In the genomic region with DNA sequence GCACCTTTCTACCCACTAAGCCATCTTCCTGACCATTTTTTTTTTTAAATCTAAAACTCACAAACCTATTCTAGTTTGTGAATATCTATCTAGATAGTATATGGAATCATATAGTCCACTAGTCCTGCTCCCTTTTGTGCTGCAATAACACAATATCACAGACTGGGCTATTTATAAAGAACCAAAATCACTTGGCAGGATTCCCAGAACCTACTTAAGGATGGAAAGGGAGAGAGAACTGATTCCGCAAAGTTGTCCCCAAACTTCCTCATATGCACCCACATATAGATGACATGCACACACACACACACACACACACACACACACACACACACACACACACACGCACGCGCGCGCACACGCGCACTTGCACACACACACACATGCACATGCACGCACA, we compare ENCODE assay signal across 14 mouse cellular contexts.
DNase-seq lines count a peak whose midpoint lies in the region; ATAC-seq and TF ChIP-seq lines count a peak whose summit lies in the region.
"Had no signal": no experiment of that assay in that cellular context is flagged by ENCODE, and none has a peak within 500 bp of the region (broad histone marks: within the 10 kb centered on the region; RNA-seq: fewer than 3 reads in every experiment).

No protein-coding gene starts in this region.

- H3K9me3 ChIP-seq in embryonic facial prominence, embryonic 12.5 days: no peaks in the 10 kb centered on the region
- H3K9me3 ChIP-seq in embryonic facial prominence, embryonic 10.5 days: no peaks in the 10 kb centered on the region
- H3K9me3 ChIP-seq in kidney, postnatal 0 days (replicated peaks; ENCODE audit: low read length): no peaks in the 10 kb centered on the region
- H3K9me3 ChIP-seq in CH12.LX (replicated peaks; ENCODE audit: low read length): peaks cover 7% of the 10 kb centered on the region
- no peaks in the 10 kb centered on the region for H3K9me3 ChIP-seq in limb, embryonic 15.5 days
- H3K9me3 ChIP-seq: forebrain, embryonic 10.5 days had no signal

- TF ChIP-seq RAD21 in CH12.LX (IDR thresholded peaks at IDR 0.05; ENCODE audit: low read depth, low read length): no peak

- H3K9ac ChIP-seq in embryonic facial prominence, embryonic 12.5 days: no peak overlapping the region
- no peak overlapping the region for H3K9ac ChIP-seq in kidney, postnatal 0 days (ENCODE audit: low read depth, low read length)
- H3K9ac ChIP-seq in CH12.LX (ENCODE audit: insufficient read depth, low read depth): no peak overlapping the region
- H3K9ac ChIP-seq in limb, embryonic 15.5 days: no peak overlapping the region

- 0 out of 2 replicates have a peak, but pooled peaks have one; percentile 3 for TF ChIP-seq POLR2A in CH12.LX (IDR thresholded peaks at IDR 0.05; ENCODE audit: low read depth, low read length)

- peaks cover 3% of the 10 kb centered on the region; the same call in 1 of the 2 replicates for H3K79me2 ChIP-seq in CH12.LX (replicated peaks; ENCODE audit: control insufficient read depth, extremely low read depth, insufficient read depth, poor library complexity, severe bottlenecking)

- TF ChIP-seq CTCF in kidney, postnatal 0 days (IDR thresholded peaks at IDR 0.05; ENCODE audit: low read depth): no peak
- no peak for TF ChIP-seq CTCF in CH12.LX (conservative IDR thresholded peaks at IDR 0.05 in 1 of 2, IDR thresholded peaks at IDR 0.05 in 1 of 2; ENCODE audit: low read depth in 2 of 2, low read length in 2 of 2)

- no peak overlapping the region for H3K4me3 ChIP-seq in embryonic facial prominence, embryonic 12.5 days
- H3K4me3 ChIP-seq in embryonic facial prominence, embryonic 10.5 days: no peak overlapping the region
- no peak overlapping the region for H3K4me3 ChIP-seq in kidney, postnatal 0 days (replicated peaks; ENCODE audit: low read depth, low read length)
- H3K4me3 ChIP-seq in CH12.LX (replicated peaks in 1 of 3; ENCODE audit: low read depth in 2 of 3, low read length in 2 of 3, poor library complexity in 1 of 3): peak overlapping the region in 1 of 3 experiments; percentile 25
- no peak overlapping the region for H3K4me3 ChIP-seq in limb, embryonic 15.5 days
- H3K4me3 ChIP-seq: forebrain, embryonic 10.5 days had no signal

- no peak for TF ChIP-seq EP300 in CH12.LX (IDR thresholded peaks at IDR 0.05; ENCODE audit: low read length)

- H3K4me1 ChIP-seq in embryonic facial prominence, embryonic 12.5 days: peaks cover 43% of the 10 kb centered on the region
- peaks cover 39% of the 10 kb centered on the region for H3K4me1 ChIP-seq in embryonic facial prominence, embryonic 10.5 days
- H3K4me1 ChIP-seq in kidney, postnatal 0 days (replicated peaks; ENCODE audit: insufficient read depth, low read length): peaks cover 21% of the 10 kb centered on the region; the same call in 1 of the 2 replicates
- peaks cover 19 to 54% of the 10 kb centered on the region in 2 experiments for H3K4me1 ChIP-seq in CH12.LX (ENCODE audit: control insufficient read depth in 1 of 2, insufficient read depth in 2 of 2)
- peaks cover 48% of the 10 kb centered on the region for H3K4me1 ChIP-seq in limb, embryonic 15.5 days

- H3K4me2 ChIP-seq in embryonic facial prominence, embryonic 12.5 days (replicated peaks): no peak overlapping the region
- no peak overlapping the region for H3K4me2 ChIP-seq in kidney, postnatal 0 days (ENCODE audit: low read length)
- no peak overlapping the region for H3K4me2 ChIP-seq in CH12.LX (ENCODE audit: insufficient read depth, low read depth, poor library complexity, severe bottlenecking)
- no peak overlapping the region for H3K4me2 ChIP-seq in limb, embryonic 15.5 days

- ATAC-seq in embryonic facial prominence, embryonic 12.5 days (ENCODE audit: insufficient number of reproducible peaks, insufficient read depth, low FRiP score, low TSS enrichment): no peak
- no peak for ATAC-seq in kidney, postnatal 0 days (replicated peaks; ENCODE audit: low FRiP score, low read depth)
- ATAC-seq in limb, embryonic 15.5 days (ENCODE audit: insufficient number of reproducible peaks, low FRiP score, low TSS enrichment, low read depth): no peak

- DNase-seq in embryonic facial prominence, embryonic 10.5 days (ENCODE audit: low spot score): no peak
- peak; percentile 56 for DNase-seq in kidney, postnatal 0 days (ENCODE audit: low spot score)
- no peak for DNase-seq in kidney, adult 9 months
- DNase-seq in CH12.LX (ENCODE audit: extremely low read depth): no peak
- no peak for DNase-seq in frontal cortex, postnatal 36 days (ENCODE audit: low spot score in 2 of 2)
- DNase-seq in adrenal gland, postnatal 14 days: no peak
- DNase-seq: cerebellum, adult 9-10 months; heart, postnatal 10 days; kidney, postnatal 4 days; liver; lung, postnatal 4 days had no signal

- WGBS in embryonic facial prominence, embryonic 12.5 days: 90% methylated on average over 9 of the region's 9 CpGs
- WGBS in embryonic facial prominence, embryonic 10.5 days: 99% methylated on average over 9 of the region's 9 CpGs
- WGBS in kidney, postnatal 0 days: 95% methylated on average over 9 of the region's 9 CpGs
- WGBS in limb, embryonic 15.5 days: 92% methylated on average over 9 of the region's 9 CpGs

- H3K27me3 ChIP-seq in embryonic facial prominence, embryonic 12.5 days: no peaks in the 10 kb centered on the region
- 0 out of 2 replicates have a peak, but pooled peaks cover 5% of the 10 kb centered on the region for H3K27me3 ChIP-seq in embryonic facial prominence, embryonic 10.5 days (replicated peaks; ENCODE audit: low read depth, poor library complexity, severe bottlenecking)
- H3K27me3 ChIP-seq in kidney, postnatal 0 days (ENCODE audit: insufficient read depth, low read length): no peaks in the 10 kb centered on the region
- no peaks in the 10 kb centered on the region for H3K27me3 ChIP-seq in CH12.LX (replicated peaks)
- no peaks in the 10 kb centered on the region for H3K27me3 ChIP-seq in limb, embryonic 15.5 days

- dilution Hi-C loops in CH12.LX (cut with MboI; ENCODE audit: extremely low pct_ligation_motif_present, extremely low pct_unique_long_range_greater_than_20kb, low sequenced_read_pairs): no loop called here

- no peaks in the 10 kb centered on the region for H3K36me3 ChIP-seq in embryonic facial prominence, embryonic 12.5 days
- no peaks in the 10 kb centered on the region for H3K36me3 ChIP-seq in embryonic facial prominence, embryonic 10.5 days (replicated peaks)
- H3K36me3 ChIP-seq in kidney, postnatal 0 days (ENCODE audit: insufficient read depth, low read length): no peaks in the 10 kb centered on the region
- peaks cover 2 to 30% of the 10 kb centered on the region in 2 experiments for H3K36me3 ChIP-seq in CH12.LX (replicated peaks in 1 of 2; ENCODE audit: control insufficient read depth in 1 of 2, insufficient read depth in 1 of 2, low read length in 1 of 2)
- H3K36me3 ChIP-seq in limb, embryonic 15.5 days: no peaks in the 10 kb centered on the region
- H3K36me3 ChIP-seq: forebrain, embryonic 10.5 days had no signal

- in situ Hi-C loops in CH12.LX (cut with MboI; ENCODE audit: low pct_ligation_motif_present, low pct_unique_long_range_greater_than_20kb, low sequenced_read_pairs): no loop called here

- H3K27ac ChIP-seq in embryonic facial prominence, embryonic 12.5 days: peak overlapping the region; percentile 36; the same call in 1 of the 2 replicates
- H3K27ac ChIP-seq in embryonic facial prominence, embryonic 10.5 days (replicated peaks): no peak overlapping the region
- no peak overlapping the region for H3K27ac ChIP-seq in kidney, postnatal 0 days
- H3K27ac ChIP-seq in CH12.LX (ENCODE audit: insufficient read depth, low read depth): no peak overlapping the region
- peak overlapping the region; percentile 93; the same call in 1 of the 2 replicates for H3K27ac ChIP-seq in limb, embryonic 15.5 days

TF ChIP-seq in CH12.LX, 34 proteins besides CTCF, POLR2A, EP300 and RAD21:
- no peak for TF ChIP-seq GABPA (IDR thresholded peaks at IDR 0.05; ENCODE audit: insufficient replicate concordance, low read depth, low read length)
- no peak for TF ChIP-seq JUND (conservative IDR thresholded peaks at IDR 0.05; ENCODE audit: low read depth, low read length)
- TF ChIP-seq KAT2A (IDR thresholded peaks at IDR 0.05; ENCODE audit: insufficient replicate concordance, low read length): no peak
- TF ChIP-seq E2F4 (IDR thresholded peaks at IDR 0.05; ENCODE audit: insufficient replicate concordance, low read depth, low read length): no peak
- TF ChIP-seq ZC3H11A (IDR thresholded peaks at IDR 0.05; ENCODE audit: low read depth, low read length): no peak
- TF ChIP-seq ZNF384 (IDR thresholded peaks at IDR 0.05; ENCODE audit: low read depth, low read length): no peak
- TF ChIP-seq JUN (IDR thresholded peaks at IDR 0.05; ENCODE audit: insufficient read depth, low read depth, low read length): no peak
- TF ChIP-seq NELFE (IDR thresholded peaks at IDR 0.05; ENCODE audit: low read depth, low read length): no peak
- no peak for TF ChIP-seq CHD2 (IDR thresholded peaks at IDR 0.05; ENCODE audit: low read length)
- TF ChIP-seq MAZ (IDR thresholded peaks at IDR 0.05; ENCODE audit: low read depth, low read length): no peak
- TF ChIP-seq UBTF (IDR thresholded peaks at IDR 0.05; ENCODE audit: low read depth, low read length): no peak

Comparison
In these comparisons a context has a peak if more than half of its experiments do, and no peak if none do; other contexts are left out.
1. H3K27ac ChIP-seq: peak in embryonic facial prominence, embryonic 12.5 days (single experiment) and limb, embryonic 15.5 days (single experiment); none in embryonic facial prominence, embryonic 10.5 days (single experiment), kidney, postnatal 0 days (single experiment) and CH12.LX (single experiment).